Mouse (Mus musculus): ENCODE results near the gene Mgat2.

DNA sequence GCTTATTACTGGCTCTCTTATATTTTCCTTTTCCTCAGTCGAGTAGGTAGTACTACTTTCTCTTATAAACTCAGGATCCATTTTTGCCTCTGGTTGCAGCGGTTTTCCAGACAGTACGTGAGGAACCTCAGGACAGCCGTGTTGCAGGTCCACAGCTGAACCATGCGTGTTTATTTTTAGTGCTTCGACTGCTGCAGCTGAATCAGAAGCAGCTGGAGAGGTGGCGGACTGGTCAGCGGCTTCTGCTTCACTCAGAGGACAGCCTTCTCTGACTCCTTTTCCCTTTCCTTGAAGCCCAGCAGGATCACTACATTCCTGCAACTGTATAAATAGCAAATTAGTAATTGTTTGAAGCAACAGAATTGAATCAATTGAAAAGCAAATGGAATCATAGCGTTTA is 6.1 kb downstream of the Mgat2 start:
- no peak for TF ChIP-seq POLR2A (IDR thresholded peaks at IDR 0.05; ENCODE audit: borderline replicate concordance, extremely low read depth, low read depth, low read length)
- TF ChIP-seq CTCF (IDR thresholded peaks at IDR 0.05; ENCODE audit: insufficient read depth, low read length) = no peak
